Mouse (Mus musculus): ENCODE data around the gene Gm20479.

DNA sequence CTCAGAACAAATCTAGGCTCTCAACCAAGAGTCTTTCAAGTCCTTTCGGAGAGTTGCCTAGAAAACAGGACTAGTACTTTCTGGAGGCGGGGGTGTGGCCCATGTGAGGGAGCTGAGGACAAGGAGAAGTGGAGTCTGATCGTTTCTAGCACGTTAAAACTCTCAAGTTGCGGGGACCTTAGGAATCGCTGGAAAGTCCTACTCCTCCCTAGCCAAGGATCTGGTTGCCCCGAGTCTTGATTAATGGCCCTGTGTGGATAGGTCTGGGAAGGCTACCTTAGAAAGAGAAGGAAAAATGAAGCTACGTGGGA, 25.7 kb downstream of the Gm20479 start:
- TF ChIP-seq POLR2A (IDR thresholded peaks at IDR 0.05; ENCODE audit: borderline replicate concordance, control insufficient read depth, low read depth, low read length) (no peak), CTCF (IDR thresholded peaks at IDR 0.05; ENCODE audit: control insufficient read depth, insufficient read depth, low read length) (no peak)
